17 mouse cellular contexts compared by ENCODE assay signal in genomic region chr15:9489417-9490118, GRCm38 (mm10). TPM values are rescaled to one million over a fixed set of nuclear protein-coding genes. Genes with fewer than 3 reads are reported as not detected.
"Had no signal": no experiment of that assay in that cellular context is flagged by ENCODE, and none has a peak within 500 bp of the region (broad histone marks: within the 10 kb centered on the region; RNA-seq: fewer than 3 reads in every experiment).

No protein-coding gene starts in this region.

- H3K36me3 ChIP-seq: intestine, embryonic 15.5 days; kidney, embryonic 15.5 days; limb, embryonic 13.5 days; midbrain, embryonic 10.5 days; midbrain, embryonic 15.5 days; neural tube, embryonic 12.5 days had no signal

- H3K27ac ChIP-seq: intestine, embryonic 15.5 days; kidney, embryonic 15.5 days; limb, embryonic 13.5 days; midbrain, embryonic 10.5 days; midbrain, embryonic 15.5 days; neural tube, embryonic 12.5 days had no signal

- ATAC-seq: intestine, embryonic 15.5 days; midbrain, embryonic 15.5 days had no signal

- H3K9ac ChIP-seq: intestine, embryonic 15.5 days; kidney, embryonic 15.5 days; limb, embryonic 13.5 days; midbrain, embryonic 15.5 days; neural tube, embryonic 12.5 days had no signal

- H3K9me3 ChIP-seq: intestine, embryonic 15.5 days; kidney, embryonic 15.5 days; limb, embryonic 13.5 days; midbrain, embryonic 10.5 days; midbrain, embryonic 15.5 days; neural tube, embryonic 12.5 days had no signal

- DNase-seq: kidney, adult 2 months; kidney, postnatal 14 days; left cerebral cortex, postnatal 4 days; lung, adult 18-20 months; retina, postnatal 1 day; right cerebral cortex, postnatal 4 days; spleen, adult 18-20 months; thymus, adult 18-20 months; thymus, postnatal 14 days had no signal

- H3K4me1 ChIP-seq: intestine, embryonic 15.5 days; kidney, embryonic 15.5 days; limb, embryonic 13.5 days; midbrain, embryonic 10.5 days; midbrain, embryonic 15.5 days; neural tube, embryonic 12.5 days had no signal

- H3K4me2 ChIP-seq: intestine, embryonic 15.5 days; kidney, embryonic 15.5 days; limb, embryonic 13.5 days; midbrain, embryonic 15.5 days; neural tube, embryonic 12.5 days had no signal

- H3K27me3 ChIP-seq: intestine, embryonic 15.5 days; kidney, embryonic 15.5 days; limb, embryonic 13.5 days; midbrain, embryonic 15.5 days; neural tube, embryonic 12.5 days had no signal

- H3K4me3 ChIP-seq: intestine, embryonic 15.5 days; kidney, embryonic 15.5 days; limb, embryonic 13.5 days; midbrain, embryonic 10.5 days; midbrain, embryonic 15.5 days; neural tube, embryonic 12.5 days had no signal

RNA-seq across cellular contexts. Expression of gene Il7r, which starts 40.4 kb away (rescaled TPM):
- polyA plus RNA-seq: midbrain, embryonic 15.5 days; neural tube, embryonic 12.5 days had no signal

RNA-seq across cellular contexts. Expression of gene Capsl, which starts 53.7 kb away (rescaled TPM):
- total RNA-seq: monocyte, adult 5-6 weeks; neutrophil, adult 5-6 weeks had no signal
